Mouse (Mus musculus) embryonic facial prominence, embryonic 13.5 days (tissue): ENCODE data around the gene Tecpr1. TPM values are rescaled to one million over a fixed set of nuclear protein-coding genes. Genes with fewer than 3 reads are reported as not detected.
A peak's percentile ranks its signal among the peaks of the same experiment; 100 is the strongest.

Experiments used
- ATAC-seq: fragments of 200-750 bp; cut with Nextera tagmentation; 2 replicates; pipeline ENCODE4 v1.8.0; 2017; ENCODE audit warnings: low read depth; ENCODE audit not compliant: insufficient number of reproducible peaks, insufficient read depth, low FRiP score, low TSS enrichment
- H3K27ac ChIP-seq: fragments of 300-500 bp; sonication (generic); 2 replicates; pipeline ENCODE4 v1.5.1; 2015; ENCODE audit warnings: moderate library complexity, mild to moderate bottlenecking, inconsistent platforms
- H3K27me3 ChIP-seq: fragments of 300-500 bp; sonication (generic); 2 replicates; pipeline ENCODE4 v1.6.1; 2015; ENCODE audit warnings: mild to moderate bottlenecking, inconsistent platforms
- H3K36me3 ChIP-seq: fragments of 300-500 bp; sonication (generic); 2 replicates; pipeline ENCODE4 v1.6.1; 2015; ENCODE audit warnings: mild to moderate bottlenecking, inconsistent platforms
- H3K4me1 ChIP-seq: fragments of 300-500 bp; sonication (generic); 2 replicates; pipeline ENCODE4 v1.6.1; 2015; ENCODE audit warnings: inconsistent platforms
- H3K4me2 ChIP-seq: fragments of 300-500 bp; sonication (generic); 2 replicates; pipeline ENCODE4 v1.6.1; 2015; ENCODE audit warnings: moderate library complexity, mild to moderate bottlenecking, inconsistent platforms
- H3K4me3 ChIP-seq: fragments of 300-500 bp; sonication (generic); 2 replicates; pipeline ENCODE4 v1.5.1; 2015; ENCODE audit warnings: mild to moderate bottlenecking, inconsistent platforms
- H3K9ac ChIP-seq: fragments of 300-500 bp; sonication (generic); 2 replicates; pipeline ENCODE4 v1.6.1; 2015; ENCODE audit warnings: mild to moderate bottlenecking, inconsistent platforms
- H3K9me3 ChIP-seq: fragments of 300-500 bp; sonication (generic); 2 replicates; pipeline ENCODE4 v1.6.1; 2016; ENCODE audit warnings: inconsistent platforms
- WGBS: fragments of 180-500 bp; shearing (Covaris S2); methylation state at CpG from one replicate; pipeline ENCODE4 v1.1.7; 2015; ENCODE audit warnings: mixed read lengths; 5-methylcytosine and 5-hydroxymethylcytosine counted together
- polyA plus RNA-seq: library from polyadenylated mRNA; unstranded; fragments of >200 nt; fragmentation: Nextera tagmentation; extraction: Ambion mirVana; gene quantifications from 2 replicates; pipeline ENCODE4 v1.2.1, GENCODE M21; 2015

Tecpr1 gene
- polyA plus RNA-seq, 1 experiment from 2014 or later: 23.0 TPM

DNA sequence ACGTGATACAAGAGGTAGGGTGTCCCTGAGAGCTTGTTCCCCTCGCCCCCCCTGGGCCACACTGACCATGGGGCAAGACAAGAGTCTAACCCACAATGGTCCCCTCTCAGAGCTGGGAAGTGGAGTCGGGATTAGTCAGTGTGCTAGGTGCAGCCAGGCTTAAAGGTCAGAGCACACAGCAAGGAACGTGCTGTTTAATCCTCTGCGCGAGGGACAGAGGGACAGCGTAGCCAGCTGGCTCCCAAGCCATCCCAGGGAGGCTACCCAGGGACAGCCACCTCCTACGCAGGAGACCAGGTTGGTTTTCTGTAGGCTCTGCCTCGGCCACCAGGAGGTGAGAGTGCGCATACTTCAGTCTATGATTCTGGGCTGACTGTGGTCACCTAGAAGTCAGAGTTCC is 18.5 kb downstream of the Tecpr1 start:
- Histone ChIP-seq H3K27me3 (no peaks in the 10 kb centered on the region), H3K4me2 (no peak overlapping the region), H3K27ac (no peak overlapping the region), H3K4me1 (0 out of 2 replicates have a peak, but pooled peaks cover 5% of the 10 kb centered on the region), H3K9ac (no peak overlapping the region), H3K9me3 (peaks cover 5% of the 10 kb centered on the region; the same call in 1 of the 2 replicates), H3K36me3 (peaks cover 81% of the 10 kb centered on the region), H3K4me3 (no peak overlapping the region)
- no peak for ATAC-seq
- WGBS: 71% methylated on average over 10 of the region's 10 CpGs

DNA sequence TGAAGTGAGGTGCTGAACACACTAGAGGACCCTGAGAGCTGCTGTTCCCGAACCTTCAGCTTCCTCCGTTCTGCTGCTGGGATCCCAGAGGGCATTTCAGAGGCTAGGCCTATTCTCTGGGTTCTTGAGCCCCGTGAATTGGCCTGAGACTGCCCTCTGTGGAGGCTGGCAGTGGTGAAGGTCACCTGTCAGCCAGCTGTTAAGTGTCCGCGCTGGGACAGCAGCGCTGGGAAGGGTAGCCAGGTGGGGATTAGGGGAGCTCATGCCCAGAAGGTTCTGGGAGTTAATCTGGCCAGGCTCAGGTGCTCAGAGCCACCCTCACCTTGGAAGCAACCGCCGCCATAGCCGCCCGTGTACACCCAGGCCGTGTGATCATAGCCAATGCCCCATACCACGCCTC is 19.1 kb downstream of the Tecpr1 start:
- Histone ChIP-seq H3K27me3 (no peaks in the 10 kb centered on the region), H3K4me1 (0 out of 2 replicates have a peak, but pooled peaks cover 5% of the 10 kb centered on the region), H3K9me3 (peaks cover 5% of the 10 kb centered on the region; the same call in 1 of the 2 replicates), H3K36me3 (peaks cover 76% of the 10 kb centered on the region), H3K9ac (no peak overlapping the region), H3K4me3 (no peak overlapping the region), H3K4me2 (no peak overlapping the region), H3K27ac (no peak overlapping the region)
- WGBS: 89% methylated on average over 12 of the region's 12 CpGs
- no peak for ATAC-seq

DNA sequence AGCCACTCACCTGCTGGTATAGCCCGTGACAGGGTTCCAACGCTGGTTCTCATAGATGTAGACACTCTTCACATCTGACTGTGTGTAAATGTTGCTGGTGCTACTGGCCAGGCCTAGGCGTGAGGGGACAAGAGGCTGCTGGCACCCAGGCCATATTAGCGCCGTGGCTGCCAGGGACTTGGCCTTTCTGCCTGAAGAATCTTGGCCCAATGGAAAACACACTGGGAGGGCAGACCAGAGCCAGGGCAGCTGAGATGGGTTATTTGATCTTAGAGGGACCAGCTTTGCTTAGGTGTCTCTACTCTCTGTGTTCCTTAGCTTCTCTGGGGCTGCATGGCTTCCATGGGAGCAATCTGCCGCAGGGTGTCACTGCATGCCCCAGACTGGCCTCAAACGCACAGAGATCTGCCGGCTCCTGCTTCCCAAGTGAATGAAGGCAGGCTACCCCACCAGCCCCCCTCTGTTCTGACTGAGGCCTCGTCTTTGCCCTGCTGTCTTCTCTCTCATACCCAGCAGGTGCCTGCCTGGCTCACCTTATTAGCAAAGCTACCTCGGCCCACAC is 19.9 kb downstream of the Tecpr1 start:
- 89% methylated on average over 10 of the region's 10 CpGs for WGBS
- peaks cover 5% of the 10 kb centered on the region; the same call in 1 of the 2 replicates for H3K9me3 ChIP-seq
- ATAC-seq: no peak
- H3K4me3 ChIP-seq: no peak overlapping the region
- no peaks in the 10 kb centered on the region for H3K27me3 ChIP-seq
- H3K9ac ChIP-seq: no peak overlapping the region
- peaks cover 80% of the 10 kb centered on the region for H3K36me3 ChIP-seq
- H3K27ac ChIP-seq: no peak overlapping the region
- no peak overlapping the region for H3K4me2 ChIP-seq
- H3K4me1 ChIP-seq: 0 out of 2 replicates have a peak, but pooled peaks cover 5% of the 10 kb centered on the region

DNA sequence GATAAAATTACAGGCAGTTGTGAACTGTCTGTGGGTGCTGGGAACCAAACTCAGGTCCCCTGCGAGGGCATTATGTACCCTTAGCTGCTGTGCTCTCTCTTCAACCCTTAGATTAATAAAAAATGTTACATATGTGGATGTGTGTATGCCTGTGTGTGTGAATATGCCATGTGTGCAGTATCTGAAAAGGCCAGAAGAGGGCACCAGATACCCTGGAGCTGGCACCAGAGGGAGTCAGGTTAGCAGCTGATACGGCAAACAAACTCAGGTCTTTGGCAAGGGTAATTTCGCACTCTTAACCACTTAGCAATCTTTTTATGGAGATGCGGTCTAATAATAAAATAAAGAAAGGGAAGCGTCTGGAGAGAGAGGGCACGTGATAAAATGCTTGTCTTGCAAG is 21.0 kb downstream of the Tecpr1 start:
- Histone ChIP-seq H3K4me3 (no peak overlapping the region), H3K9me3 (peaks cover 5% of the 10 kb centered on the region; the same call in 1 of the 2 replicates), H3K27me3 (no peaks in the 10 kb centered on the region), H3K27ac (no peak overlapping the region), H3K9ac (no peak overlapping the region), H3K36me3 (peaks cover 78% of the 10 kb centered on the region), H3K4me2 (no peak overlapping the region), H3K4me1 (0 out of 2 replicates have a peak, but pooled peaks cover 5% of the 10 kb centered on the region)
- WGBS: 97% methylated on average over 6 of the region's 6 CpGs
- ATAC-seq: no peak

DNA sequence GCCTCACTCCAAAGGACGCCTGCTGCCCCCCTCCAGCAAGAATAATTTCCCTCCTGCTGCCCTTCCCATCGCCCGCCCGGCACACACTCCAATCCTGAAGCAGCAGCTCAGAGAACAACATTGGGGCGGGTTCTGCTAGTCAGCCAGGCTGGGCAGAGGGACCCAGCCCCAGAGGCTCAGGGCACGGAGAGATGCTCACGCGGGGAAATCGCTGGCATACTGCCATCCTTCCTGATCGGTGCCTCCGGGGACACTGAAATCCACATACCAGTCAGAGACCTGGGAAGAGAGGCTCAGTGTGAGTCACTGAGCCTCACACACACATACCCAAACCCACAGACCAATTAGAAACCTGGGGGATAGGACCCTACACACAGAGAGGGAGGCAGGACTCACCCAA is 22.8 kb downstream of the Tecpr1 start:
- no peaks in the 10 kb centered on the region for H3K27me3 ChIP-seq
- H3K9me3 ChIP-seq: peaks cover 5% of the 10 kb centered on the region; the same call in 1 of the 2 replicates
- H3K9ac ChIP-seq: no peak overlapping the region
- WGBS: 72% methylated on average over 11 of the region's 11 CpGs
- H3K36me3 ChIP-seq: peaks cover 68% of the 10 kb centered on the region
- 0 out of 2 replicates have a peak, but pooled peaks cover 5% of the 10 kb centered on the region for H3K4me1 ChIP-seq
- H3K4me2 ChIP-seq: no peak overlapping the region
- ATAC-seq: no peak
- no peak overlapping the region for H3K27ac ChIP-seq
- no peak overlapping the region for H3K4me3 ChIP-seq

DNA sequence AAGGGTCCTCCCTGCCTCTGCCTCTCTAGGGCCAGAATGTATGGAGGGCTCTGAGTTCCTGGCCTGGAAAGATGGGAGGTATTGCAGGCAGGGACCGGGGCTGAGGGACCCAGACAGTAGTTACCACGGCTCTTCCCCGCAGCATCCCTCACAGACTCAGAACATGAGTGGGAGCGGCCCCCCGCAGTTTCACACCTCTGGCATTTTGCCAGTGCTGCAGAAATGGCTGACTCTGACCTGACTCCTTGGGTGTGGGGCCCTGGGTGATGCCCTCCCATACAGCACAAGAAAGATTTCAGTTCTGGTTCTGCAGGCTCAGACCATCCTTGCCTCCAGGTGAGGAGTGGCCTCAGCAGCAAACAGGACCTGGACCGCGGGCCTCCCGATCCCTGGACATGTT is 27.8 kb downstream of the Tecpr1 start:
- ATAC-seq: no peak
- Histone ChIP-seq H3K27me3 (no peaks in the 10 kb centered on the region), H3K36me3 (peaks cover 27% of the 10 kb centered on the region), H3K9ac (no peak overlapping the region), H3K4me1 (0 out of 2 replicates have a peak, but pooled peaks cover 2% of the 10 kb centered on the region), H3K4me2 (no peak overlapping the region), H3K27ac (no peak overlapping the region), H3K9me3 (no peaks in the 10 kb centered on the region), H3K4me3 (no peak overlapping the region)
- WGBS: 84% methylated on average over 8 of the region's 8 CpGs

DNA sequence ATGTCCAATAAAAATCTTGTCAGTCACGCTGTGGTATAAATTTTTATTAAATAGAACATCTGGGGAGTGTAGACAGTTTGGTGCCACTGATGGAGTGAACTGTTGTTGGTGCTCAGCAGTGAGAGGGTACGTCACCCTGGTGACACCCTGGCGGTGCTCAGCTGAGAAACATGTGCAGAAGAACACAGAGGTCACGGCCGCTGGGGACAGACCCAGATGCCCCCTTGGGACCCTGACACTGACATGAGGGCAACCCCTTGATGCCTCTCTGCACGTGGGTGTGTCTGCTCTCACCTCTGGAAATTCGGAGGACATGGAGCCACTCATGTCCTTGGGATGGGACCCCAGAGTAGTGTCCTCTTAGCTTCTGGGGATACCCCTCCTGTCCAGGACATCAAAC is 29.0 kb downstream of the Tecpr1 start:
- no peak overlapping the region for H3K9ac ChIP-seq
- no peak for ATAC-seq
- H3K36me3 ChIP-seq: peaks cover 22% of the 10 kb centered on the region
- no peak overlapping the region for H3K27ac ChIP-seq
- H3K27me3 ChIP-seq: no peaks in the 10 kb centered on the region
- no peak overlapping the region for H3K4me2 ChIP-seq
- H3K4me1 ChIP-seq: peaks cover 10% of the 10 kb centered on the region
- no peaks in the 10 kb centered on the region for H3K9me3 ChIP-seq
- H3K4me3 ChIP-seq: no peak overlapping the region
- WGBS: 76% methylated on average over 7 of the region's 7 CpGs

DNA sequence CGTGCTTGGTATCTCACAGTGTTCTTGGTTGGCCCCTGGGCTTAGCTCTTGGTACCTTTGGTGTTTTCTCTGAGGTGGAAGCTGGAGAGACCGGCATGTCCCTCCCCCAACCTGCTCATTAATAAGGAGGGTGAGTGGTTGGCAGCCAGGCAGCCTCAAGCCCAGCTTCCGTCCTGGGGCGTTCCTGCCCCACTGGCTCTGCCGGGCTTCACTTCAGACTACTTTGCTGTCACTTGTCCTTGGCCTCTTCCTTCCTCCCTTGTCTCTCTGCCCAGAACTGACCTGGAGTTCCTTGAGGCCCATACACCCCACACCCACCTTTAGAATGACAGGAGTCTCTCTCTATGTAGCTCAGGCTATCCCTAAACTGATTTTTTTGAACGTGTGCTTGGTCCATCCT is 30.7 kb downstream of the Tecpr1 start:
- Histone ChIP-seq H3K27ac (no peak overlapping the region), H3K9ac (no peak overlapping the region), H3K4me3 (no peak overlapping the region), H3K4me1 (peaks cover 10% of the 10 kb centered on the region), H3K4me2 (no peak overlapping the region), H3K9me3 (no peaks in the 10 kb centered on the region), H3K36me3 (peaks cover 8% of the 10 kb centered on the region; the same call in 1 of the 2 replicates), H3K27me3 (no peaks in the 10 kb centered on the region)
- ATAC-seq: no peak
- 78% methylated on average over 6 of the region's 6 CpGs for WGBS

DNA sequence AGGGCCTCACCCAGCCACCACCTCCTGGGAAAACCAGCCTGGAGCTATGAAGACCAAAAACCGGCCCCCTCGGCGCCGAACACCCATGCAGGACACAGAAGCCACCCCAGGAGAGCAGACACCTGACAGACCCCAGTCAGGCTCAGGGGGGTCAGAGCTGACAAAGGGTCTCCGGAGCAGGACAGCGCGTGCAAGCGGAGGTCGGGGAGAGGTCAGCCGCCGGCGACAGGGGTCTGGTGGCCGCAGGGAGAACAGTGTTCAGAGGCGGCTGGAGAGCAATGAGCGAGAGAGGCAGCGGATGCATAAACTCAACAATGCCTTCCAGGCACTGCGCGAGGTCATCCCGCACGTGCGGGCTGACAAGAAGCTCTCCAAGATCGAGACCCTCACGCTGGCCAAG is 32.4 kb downstream of the Tecpr1 start:
- no peak overlapping the region for H3K9ac ChIP-seq
- no peaks in the 10 kb centered on the region for H3K9me3 ChIP-seq
- H3K4me3 ChIP-seq: no peak overlapping the region
- WGBS: 48% methylated on average over 23 of the region's 23 CpGs
- peaks cover 10% of the 10 kb centered on the region for H3K4me1 ChIP-seq
- peaks cover 5% of the 10 kb centered on the region for H3K36me3 ChIP-seq
- H3K4me2 ChIP-seq: no peak overlapping the region
- H3K27me3 ChIP-seq: no peaks in the 10 kb centered on the region
- ATAC-seq: no peak
- no peak overlapping the region for H3K27ac ChIP-seq

DNA sequence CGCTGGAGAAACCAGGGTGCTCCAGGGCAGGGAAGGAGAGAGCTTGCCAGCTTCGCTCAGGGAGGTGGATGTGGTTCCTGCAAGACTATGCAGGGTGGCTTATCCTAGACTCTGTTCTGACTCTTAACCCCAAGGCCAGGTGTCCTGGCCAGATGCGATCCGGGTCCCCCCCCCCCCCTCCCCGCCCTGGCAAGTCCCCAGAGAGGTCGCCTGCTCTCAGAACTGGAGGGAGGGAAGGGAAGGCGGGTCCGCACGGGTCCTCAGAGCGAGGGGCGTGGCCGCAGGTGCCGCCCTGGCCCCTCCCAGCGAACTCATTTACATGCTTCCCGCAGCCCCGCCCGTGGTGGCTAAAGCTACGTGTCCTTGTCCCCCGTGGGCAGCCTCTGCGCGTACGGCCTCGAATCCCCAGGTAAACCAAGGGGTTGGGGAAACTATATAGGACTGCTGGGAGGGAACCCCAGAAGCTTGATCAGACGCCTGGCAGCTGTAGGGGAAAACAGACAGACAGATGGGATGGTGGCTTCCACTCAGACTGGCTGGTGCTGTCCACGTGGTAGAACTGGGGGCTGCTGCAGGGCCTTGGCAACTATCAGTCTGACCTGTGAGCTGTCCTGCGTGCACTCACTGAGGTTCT is 33.3 kb downstream of the Tecpr1 start, which contains the start of gene Bhlha15:
Bhlha15 (plus strand) TSS at position 337 of the 634 bp plus-strand sequence.
- Histone ChIP-seq H3K9me3 (no peaks in the 10 kb centered on the region), H3K4me2 (peak within 1 kb of the TSS; percentile 64), H3K36me3 (peaks cover 10% of the 10 kb centered on the region), H3K27me3 (no peaks in the 10 kb centered on the region), H3K9ac (peak within 1 kb of the TSS; percentile 59), H3K4me1 (peaks cover 10% of the 10 kb centered on the region), H3K27ac (no peak within 1 kb of the TSS), H3K4me3 (peak within 1 kb of the TSS; percentile 37)
- 4% methylated on average over 24 of the region's 26 CpGs for WGBS
- ATAC-seq: 0 out of 2 replicates have a peak, but pooled peaks have one; percentile 11

DNA sequence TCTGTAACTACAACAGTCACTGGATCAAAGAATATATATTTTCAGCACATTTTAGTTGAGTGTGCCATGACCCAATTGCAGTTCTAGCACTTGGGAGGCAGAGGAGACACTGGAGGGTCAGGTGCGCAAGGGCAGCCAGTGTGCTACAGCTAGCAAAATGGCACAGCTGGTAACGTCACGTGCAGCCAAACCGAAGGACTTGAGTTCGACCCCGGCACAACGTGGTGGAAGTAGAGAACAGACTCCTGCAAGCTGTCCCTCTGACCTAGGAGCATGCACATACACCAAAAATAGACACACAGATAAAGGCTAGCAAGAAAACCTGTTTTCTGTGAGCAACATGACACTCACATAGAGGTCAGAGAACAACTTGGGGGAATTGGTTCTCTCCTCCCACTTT is 34.1 kb downstream of the Tecpr1 start:
- Histone ChIP-seq H3K4me2 (no peak overlapping the region), H3K9ac (0 out of 2 replicates have a peak overlapping the region, but pooled peaks have one; percentile 59), H3K4me3 (no peak overlapping the region), H3K9me3 (no peaks in the 10 kb centered on the region), H3K27ac (no peak overlapping the region), H3K36me3 (peaks cover 18% of the 10 kb centered on the region), H3K27me3 (no peaks in the 10 kb centered on the region), H3K4me1 (peaks cover 10% of the 10 kb centered on the region)
- ATAC-seq: no peak
- WGBS: 74% methylated on average over 7 of the region's 7 CpGs

DNA sequence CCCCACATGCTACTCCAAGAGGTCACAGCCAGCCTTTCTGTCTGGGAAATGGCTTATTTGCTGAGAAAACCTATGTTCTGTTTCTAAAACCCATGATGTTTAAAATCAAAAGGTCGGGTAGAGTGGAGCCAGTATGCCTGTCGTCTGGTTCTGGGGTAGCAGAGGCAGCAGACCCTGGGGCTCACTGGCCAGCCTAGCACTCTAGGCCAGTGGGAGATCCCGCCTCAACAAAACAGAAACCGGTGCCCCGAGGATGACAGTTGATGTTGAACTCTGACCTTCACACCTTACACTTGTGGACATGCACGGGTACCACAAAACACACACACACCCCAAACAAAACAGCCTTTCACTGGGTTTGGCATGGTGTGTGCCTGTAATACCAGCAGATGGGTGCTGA is 35.0 kb downstream of the Tecpr1 start:
- no peak overlapping the region for H3K4me2 ChIP-seq
- H3K27me3 ChIP-seq: no peaks in the 10 kb centered on the region
- H3K9ac ChIP-seq: no peak overlapping the region
- H3K4me1 ChIP-seq: peaks cover 10% of the 10 kb centered on the region
- H3K27ac ChIP-seq: no peak overlapping the region
- WGBS: 74% methylated on average over 6 of the region's 6 CpGs
- H3K9me3 ChIP-seq: no peaks in the 10 kb centered on the region
- peaks cover 18% of the 10 kb centered on the region for H3K36me3 ChIP-seq
- H3K4me3 ChIP-seq: no peak overlapping the region
- ATAC-seq: no peak
